Mouse (Mus musculus): ENCODE measurements around the gene Mt2. TPM values are rescaled to one million over a fixed set of nuclear protein-coding genes. Genes with fewer than 3 reads are reported as not detected.
A peak's percentile ranks its signal among the peaks of the same experiment; 100 is the strongest.
"Not testable (repeated sequence)": the region's sequence is repeated elsewhere in the genome, so short reads cannot be mapped to it uniquely, and the experiment has no call there.

The Mt2 gene
- 30.4 and 42.4 TPM in 2 replicates for polyA plus RNA-seq (2015; fragmentation: Nextera tagmentation; extraction: Ambion mirVana)

GRCm38 (mm10) chr8:94172075-94172808 lies at the start of gene Mt2:
Gene Mt2, plus strand, starts transcription at chr8:94172664.
- H3K9ac ChIP-seq (replicated peaks; ENCODE audit: low read depth, low read length), result peak within 1 kb of the TSS; percentile 35
- peaks cover 19% of the 10 kb centered on the region for H3K27me3 ChIP-seq (replicated peaks; ENCODE audit: control insufficient read depth, insufficient read depth, low read length)
- WGBS, result under 1% methylated on average over 55 of the region's 56 CpGs
- peak; percentile 68 for ATAC-seq
- H3K4me1 ChIP-seq (replicated peaks; ENCODE audit: control insufficient read depth, insufficient read depth, low read length), result peaks cover 19% of the 10 kb centered on the region
- H3K36me3 ChIP-seq (ENCODE audit: control insufficient read depth, insufficient read depth), result no peaks in the 10 kb centered on the region
- H3K9me3 ChIP-seq (ENCODE audit: control insufficient read depth, low read length), result no peaks in the 10 kb centered on the region
- no peak within 1 kb of the TSS for H3K27ac ChIP-seq (ENCODE audit: low read length)
- H3K4me2 ChIP-seq (ENCODE audit: low read length), result peak within 1 kb of the TSS; percentile 93
- peak within 1 kb of the TSS; percentile 52 for H3K4me3 ChIP-seq (replicated peaks; ENCODE audit: low read length)

- Histone ChIP-seq H3K4me3 (replicated peaks; ENCODE audit: low read length) (no peak overlapping the region), H3K27ac (ENCODE audit: low read length) (peak overlapping the region; percentile 24; the same call in 1 of the 2 replicates), H3K4me1 (replicated peaks; ENCODE audit: control insufficient read depth, insufficient read depth, low read length) (peaks cover 34% of the 10 kb centered on the region), H3K4me2 (ENCODE audit: low read length) (no peak overlapping the region), H3K9me3 (ENCODE audit: control insufficient read depth, low read length) (no peaks in the 10 kb centered on the region), H3K36me3 (ENCODE audit: control insufficient read depth, insufficient read depth) (no peaks in the 10 kb centered on the region), H3K9ac (replicated peaks; ENCODE audit: low read depth, low read length) (no peak overlapping the region), H3K27me3 (replicated peaks; ENCODE audit: control insufficient read depth, insufficient read depth, low read length) (no peaks in the 10 kb centered on the region)
- WGBS, result 34% methylated on average over 8 of the region's 8 CpGs
- no peak for ATAC-seq
Measured at GRCm38 (mm10) chr8:94122711-94123468, 49.6 kb upstream of the Mt2 start.

GRCm38 (mm10) chr8:94127711-94128110 lies 44.8 kb upstream of the Mt2 start:
- no peak overlapping the region for H3K4me2 ChIP-seq (ENCODE audit: low read length)
- no peak overlapping the region for H3K27ac ChIP-seq (ENCODE audit: low read length)
- WGBS, result 15% methylated on average over 6 of the region's 6 CpGs

GRCm38 (mm10) chr8:94129133-94129789 lies 43.2 kb upstream of the Mt2 start:
- peaks cover 14% of the 10 kb centered on the region for H3K4me1 ChIP-seq (replicated peaks; ENCODE audit: control insufficient read depth, insufficient read depth, low read length)
- 63% methylated on average over 6 of the region's 6 CpGs for WGBS
- no peaks in the 10 kb centered on the region for H3K36me3 ChIP-seq (ENCODE audit: control insufficient read depth, insufficient read depth)
- no peaks in the 10 kb centered on the region for H3K27me3 ChIP-seq (replicated peaks; ENCODE audit: control insufficient read depth, insufficient read depth, low read length)
- no peak overlapping the region for H3K9ac ChIP-seq (replicated peaks; ENCODE audit: low read depth, low read length)
- H3K4me3 ChIP-seq (replicated peaks; ENCODE audit: low read length), result no peak overlapping the region
- H3K27ac ChIP-seq (ENCODE audit: low read length), result peak overlapping the region; percentile 73
- no peaks in the 10 kb centered on the region for H3K9me3 ChIP-seq (ENCODE audit: control insufficient read depth, low read length)
- ATAC-seq, result peak; percentile 71
- H3K4me2 ChIP-seq (ENCODE audit: low read length), result no peak overlapping the region

More at GRCm38 (mm10) chr8:94127711-94128110, 44.8 kb upstream of the Mt2 start:
- Histone ChIP-seq H3K4me1 (replicated peaks; ENCODE audit: control insufficient read depth, insufficient read depth, low read length) (peaks cover 22% of the 10 kb centered on the region), H3K36me3 (ENCODE audit: control insufficient read depth, insufficient read depth) (no peaks in the 10 kb centered on the region), H3K27me3 (replicated peaks; ENCODE audit: control insufficient read depth, insufficient read depth, low read length) (no peaks in the 10 kb centered on the region), H3K9ac (replicated peaks; ENCODE audit: low read depth, low read length) (no peak overlapping the region), H3K9me3 (ENCODE audit: control insufficient read depth, low read length) (no peaks in the 10 kb centered on the region), H3K4me3 (replicated peaks; ENCODE audit: low read length) (no peak overlapping the region)
- ATAC-seq, result peak; percentile 44; the same call in 1 of the 2 replicates

GRCm38 (mm10) chr8:94130126-94130525 lies 42.3 kb upstream of the Mt2 start:
- Histone ChIP-seq H3K27me3 (replicated peaks; ENCODE audit: control insufficient read depth, insufficient read depth, low read length) (no peaks in the 10 kb centered on the region), H3K4me2 (ENCODE audit: low read length) (no peak overlapping the region), H3K36me3 (ENCODE audit: control insufficient read depth, insufficient read depth) (no peaks in the 10 kb centered on the region), H3K4me1 (replicated peaks; ENCODE audit: control insufficient read depth, insufficient read depth, low read length) (peaks cover 14% of the 10 kb centered on the region), H3K9me3 (ENCODE audit: control insufficient read depth, low read length) (no peaks in the 10 kb centered on the region), H3K4me3 (replicated peaks; ENCODE audit: low read length) (no peak overlapping the region), H3K27ac (ENCODE audit: low read length) (no peak overlapping the region), H3K9ac (replicated peaks; ENCODE audit: low read depth, low read length) (no peak overlapping the region)
- ATAC-seq, result no peak
- 75% methylated on average over 4 of the region's 4 CpGs for WGBS

GRCm38 (mm10) chr8:94132096-94132495 lies 40.4 kb upstream of the Mt2 start:
- WGBS, result 80% methylated on average over 5 of the region's 5 CpGs
- H3K4me2 ChIP-seq (ENCODE audit: low read length), result no peak overlapping the region

GRCm38 (mm10) chr8:94134601-94135000 lies 37.9 kb upstream of the Mt2 start:
- not testable (repeated sequence) for H3K27me3 ChIP-seq (replicated peaks; ENCODE audit: control insufficient read depth, insufficient read depth, low read length)
- 81% methylated on average over 3 of the region's 3 CpGs for WGBS

More at GRCm38 (mm10) chr8:94132096-94132495, 40.4 kb upstream of the Mt2 start:
- Histone ChIP-seq H3K36me3 (ENCODE audit: control insufficient read depth, insufficient read depth) (no peaks in the 10 kb centered on the region), H3K4me3 (replicated peaks; ENCODE audit: low read length) (no peak overlapping the region), H3K9ac (replicated peaks; ENCODE audit: low read depth, low read length) (no peak overlapping the region), H3K27me3 (replicated peaks; ENCODE audit: control insufficient read depth, insufficient read depth, low read length) (no peaks in the 10 kb centered on the region), H3K9me3 (ENCODE audit: control insufficient read depth, low read length) (no peaks in the 10 kb centered on the region), H3K4me1 (replicated peaks; ENCODE audit: control insufficient read depth, insufficient read depth, low read length) (peaks cover 14% of the 10 kb centered on the region), H3K27ac (ENCODE audit: low read length) (no peak overlapping the region)
- no peak for ATAC-seq

GRCm38 (mm10) chr8:94135556-94135955 lies 36.9 kb upstream of the Mt2 start:
- no peak overlapping the region for H3K4me2 ChIP-seq (ENCODE audit: low read length)
- H3K27me3 ChIP-seq (replicated peaks; ENCODE audit: control insufficient read depth, insufficient read depth, low read length), result no peaks in the 10 kb centered on the region
- H3K36me3 ChIP-seq (ENCODE audit: control insufficient read depth, insufficient read depth), result no peaks in the 10 kb centered on the region
- no peak overlapping the region for H3K4me3 ChIP-seq (replicated peaks; ENCODE audit: low read length)
- no peak for ATAC-seq
- no peak overlapping the region for H3K27ac ChIP-seq (ENCODE audit: low read length)
- no peaks in the 10 kb centered on the region for H3K9me3 ChIP-seq (ENCODE audit: control insufficient read depth, low read length)
- H3K4me1 ChIP-seq (replicated peaks; ENCODE audit: control insufficient read depth, insufficient read depth, low read length), result no peaks in the 10 kb centered on the region
- 93% methylated on average over 6 of the region's 6 CpGs for WGBS
- no peak overlapping the region for H3K9ac ChIP-seq (replicated peaks; ENCODE audit: low read depth, low read length)

More at GRCm38 (mm10) chr8:94134601-94135000, 37.9 kb upstream of the Mt2 start:
- not testable (repeated sequence) for H3K27ac ChIP-seq (ENCODE audit: low read length); H3K36me3 ChIP-seq (ENCODE audit: control insufficient read depth, insufficient read depth); H3K9me3 ChIP-seq (ENCODE audit: control insufficient read depth, low read length); H3K9ac ChIP-seq (replicated peaks; ENCODE audit: low read depth, low read length); H3K4me2 ChIP-seq (ENCODE audit: low read length); ATAC-seq; H3K4me1 ChIP-seq (replicated peaks; ENCODE audit: control insufficient read depth, insufficient read depth, low read length); H3K4me3 ChIP-seq (replicated peaks; ENCODE audit: low read length)

- Histone ChIP-seq H3K27me3 (replicated peaks; ENCODE audit: control insufficient read depth, insufficient read depth, low read length) (no peaks in the 10 kb centered on the region), H3K4me2 (ENCODE audit: low read length) (no peak overlapping the region), H3K4me1 (replicated peaks; ENCODE audit: control insufficient read depth, insufficient read depth, low read length) (no peaks in the 10 kb centered on the region), H3K4me3 (replicated peaks; ENCODE audit: low read length) (no peak overlapping the region), H3K36me3 (ENCODE audit: control insufficient read depth, insufficient read depth) (no peaks in the 10 kb centered on the region), H3K27ac (ENCODE audit: low read length) (no peak overlapping the region), H3K9me3 (ENCODE audit: control insufficient read depth, low read length) (no peaks in the 10 kb centered on the region), H3K9ac (replicated peaks; ENCODE audit: low read depth, low read length) (no peak overlapping the region)
- WGBS, result 78% methylated on average over 7 of the region's 7 CpGs
- no peak for ATAC-seq
Measured at GRCm38 (mm10) chr8:94136192-94136591, 36.3 kb upstream of the Mt2 start.

Measured in forebrain, embryonic 16.5 days (tissue).